Mouse (Mus musculus) thymus, postnatal 4 days (tissue): ENCODE measurements at regions not wholly inside any gene's neighbourhood (a gene's known extent, or its start where the extent isn't known, plus 50 kb on each side); places are given as distances from the start of the nearest gene placed in this dataset.
A peak's percentile ranks its signal among the peaks of the same experiment; 100 is the strongest.
"Not testable (repeated sequence)": the region's sequence is repeated elsewhere in the genome, so short reads cannot be mapped to it uniquely, and the experiment has no call there.

ENCODE experiments used
- DNase-seq: peaks from one replicate; pipeline ENCODE4 v3.0.0; 2021

DNA sequence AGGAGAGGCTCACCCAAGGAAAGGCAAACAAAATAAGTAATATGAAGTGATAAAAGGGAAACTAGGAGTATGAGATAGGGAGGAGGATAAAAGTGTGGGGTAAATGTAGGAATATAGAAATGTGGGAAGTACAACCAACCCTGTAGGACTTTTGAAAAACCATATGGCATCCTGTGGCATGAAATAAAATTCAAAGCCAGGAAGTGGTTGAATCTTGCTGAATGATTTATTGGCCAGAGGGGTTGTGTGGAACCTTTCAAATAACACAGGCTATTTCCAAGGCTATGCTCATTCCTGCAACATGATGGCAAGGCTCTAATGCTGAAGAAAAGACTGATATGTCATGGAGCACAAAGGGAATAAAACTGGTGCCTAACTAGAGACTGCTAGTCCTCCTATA lies 347.9 kb downstream of the Gm11232 start:
- DNase-seq: no peak

DNA sequence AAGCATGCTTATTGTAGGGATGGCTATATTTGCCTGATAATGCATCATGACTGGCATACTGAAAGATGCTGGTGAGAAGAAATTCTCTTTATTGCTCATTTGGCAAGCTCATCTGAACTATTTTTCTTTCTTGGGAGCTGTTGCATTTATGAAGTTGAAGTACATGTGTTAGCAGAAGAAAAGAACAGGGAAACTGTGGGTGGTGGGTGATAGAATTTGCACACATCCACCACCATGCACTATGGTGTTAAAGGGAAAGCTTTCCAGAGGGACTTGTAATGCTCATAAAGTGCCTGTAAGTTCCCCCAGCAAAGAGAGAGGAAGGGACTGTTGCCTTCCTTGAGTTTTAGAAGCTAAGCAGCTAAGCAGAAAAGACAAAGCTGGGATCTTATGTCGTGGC lies 367.3 kb downstream of the Gm11232 start:
- no peak for DNase-seq

DNA sequence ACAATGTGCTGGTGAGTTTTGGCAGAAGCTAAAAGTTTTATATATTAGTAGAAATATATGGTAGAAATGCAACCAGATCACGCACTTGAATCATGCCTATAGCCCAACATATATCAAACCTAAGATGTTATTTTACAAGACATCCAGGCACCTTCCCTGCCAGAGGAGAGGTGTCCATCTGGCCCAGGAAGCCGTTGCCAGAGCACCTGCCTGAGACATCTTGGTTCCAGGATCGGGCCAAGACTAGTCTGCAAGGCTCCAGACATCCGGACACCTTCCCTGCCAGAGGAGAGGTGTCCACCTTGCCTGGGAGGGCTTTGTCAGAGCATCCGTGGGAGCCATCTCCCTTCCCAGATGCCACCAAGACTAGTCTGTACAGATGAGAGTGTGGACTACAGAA lies 388.5 kb downstream of the Gm11232 start:
- DNase-seq: no peak

DNA sequence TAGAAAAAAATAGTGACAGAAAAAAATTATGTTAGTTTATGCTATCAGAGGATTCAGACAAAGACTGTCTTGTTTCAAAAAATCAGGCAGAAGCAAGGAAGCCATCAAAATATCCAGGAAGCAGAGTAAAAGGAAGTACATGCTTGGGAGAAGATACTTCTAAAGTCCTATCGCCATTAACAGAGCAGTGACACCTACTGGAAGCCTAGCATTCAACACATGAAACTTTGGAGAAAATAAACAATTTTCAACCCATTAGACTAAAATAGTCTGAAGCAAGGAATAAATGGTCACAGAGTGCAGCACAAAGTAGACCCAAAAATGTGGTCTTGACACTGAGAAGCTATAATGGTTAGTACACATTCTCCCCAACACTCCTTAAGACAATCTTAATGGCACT lies 394.0 kb downstream of the Gm11232 start:
- DNase-seq: no peak

DNA sequence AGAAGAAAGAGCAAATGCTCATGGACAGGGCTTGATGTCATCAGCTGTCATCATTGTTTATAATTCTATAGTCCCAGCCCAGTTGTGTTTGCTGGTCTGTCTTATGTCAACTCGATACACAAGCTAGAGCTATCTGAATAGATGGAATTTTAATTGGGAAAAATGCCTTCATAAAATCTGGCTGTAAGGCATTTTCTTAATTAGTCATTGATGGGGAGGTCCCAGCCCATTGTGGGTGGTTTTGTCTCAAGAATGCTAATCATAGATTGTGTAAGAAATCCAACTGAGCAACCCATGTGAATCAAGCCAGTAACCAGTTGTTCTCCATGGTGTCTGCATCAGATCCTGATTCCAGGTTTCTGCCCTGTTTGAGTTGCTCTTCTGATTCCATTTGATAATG lies 400.1 kb downstream of the Gm11232 start:
- no peak for DNase-seq

DNA sequence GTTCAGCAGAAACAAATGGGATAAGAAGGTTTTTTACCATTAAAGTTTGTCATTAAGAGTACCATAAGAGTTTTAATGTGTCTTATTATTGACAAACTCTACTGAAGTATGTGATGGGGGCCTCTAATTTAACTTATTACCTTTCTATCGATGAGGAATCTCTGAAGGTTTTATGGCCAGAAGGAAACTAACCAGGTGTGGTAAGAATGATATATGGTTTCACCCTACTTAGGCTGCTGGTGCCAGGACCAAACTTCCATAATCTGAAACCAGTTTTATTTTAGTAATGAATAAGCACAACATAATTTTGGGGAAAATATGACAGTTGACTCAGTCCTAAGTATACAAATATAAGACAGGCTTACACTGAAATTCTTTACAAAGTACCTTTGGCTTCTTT lies 401.1 kb downstream of the Gm11232 start:
- DNase-seq: no peak

DNA sequence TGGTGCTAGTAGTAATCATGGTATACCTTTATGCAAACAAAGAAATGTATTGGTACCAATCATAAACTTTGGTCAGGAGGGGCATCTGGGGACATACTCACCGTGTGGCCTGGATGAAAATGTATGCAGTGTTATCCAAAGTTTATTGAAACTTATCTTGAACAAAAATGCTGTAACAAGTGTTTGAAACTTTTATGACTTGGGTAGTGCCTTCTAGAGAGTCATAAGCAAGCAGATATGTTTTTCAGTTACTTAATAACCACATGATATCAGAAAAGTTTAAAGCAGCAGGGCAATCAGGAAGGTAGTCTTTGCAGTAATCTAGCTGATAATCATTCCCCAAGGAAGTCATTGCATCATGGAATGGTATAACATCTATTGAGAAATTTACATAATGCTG lies 401.5 kb downstream of the Gm11232 start:
- DNase-seq: no peak

DNA sequence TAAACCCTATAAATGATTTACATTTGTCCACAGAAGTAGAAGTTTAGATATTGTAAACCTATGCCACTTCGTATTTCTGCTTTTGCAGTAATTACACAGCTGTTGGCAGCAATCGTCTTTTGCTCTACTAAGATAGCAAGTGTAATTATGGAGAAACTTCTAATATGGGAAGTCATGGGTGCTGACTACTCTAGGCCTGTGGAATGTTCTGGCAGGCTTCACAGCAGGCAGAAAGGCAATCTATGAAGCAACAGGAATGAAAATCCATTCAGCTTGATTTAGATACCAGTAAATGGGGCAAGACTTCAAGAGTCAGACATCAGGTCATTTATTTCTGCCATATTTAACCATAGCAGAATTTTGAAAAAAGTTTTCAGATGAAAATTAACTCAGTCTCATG lies 405.9 kb downstream of the Gm11232 start:
- DNase-seq: no peak

DNA sequence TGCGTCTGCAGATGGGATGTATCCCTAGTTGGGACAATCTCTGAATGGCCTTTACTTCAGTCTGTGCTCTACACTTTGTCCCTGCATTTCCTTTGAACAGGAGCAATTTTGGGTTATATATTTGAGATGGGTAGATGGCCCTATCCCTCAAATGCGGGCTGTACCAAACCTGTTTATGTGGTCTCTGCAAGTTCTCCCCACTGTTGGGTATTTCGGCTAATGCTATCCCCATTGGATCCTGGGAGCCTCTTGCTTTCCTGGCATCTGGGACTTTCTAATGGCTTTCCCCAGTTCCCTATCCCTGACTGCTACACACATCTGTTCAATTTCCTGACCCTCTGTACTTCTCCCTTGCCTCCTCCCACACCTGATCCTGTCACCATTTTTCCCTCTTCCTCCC lies 414.7 kb downstream of the Gm11232 start:
- no peak for DNase-seq

DNA sequence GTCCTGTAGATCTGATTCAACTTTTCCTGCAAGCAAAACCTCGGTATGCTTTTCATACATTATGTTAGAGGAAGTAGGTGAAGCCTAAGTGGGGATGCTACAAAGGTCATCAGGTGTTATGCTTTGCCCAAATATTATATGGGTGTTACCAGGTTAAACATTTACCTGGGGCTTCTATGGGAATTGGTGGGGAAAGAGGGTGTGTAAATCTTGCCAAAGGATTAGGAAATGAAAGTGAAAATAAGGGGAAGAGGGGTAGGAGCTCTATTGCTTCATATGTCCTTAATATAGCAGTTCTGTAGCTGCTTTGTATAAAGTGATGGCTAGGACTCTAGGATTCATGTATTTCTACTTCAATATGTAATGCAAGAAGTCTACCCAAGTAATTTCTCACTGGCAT lies 419.2 kb downstream of the Gm11232 start:
- DNase-seq: no peak

DNA sequence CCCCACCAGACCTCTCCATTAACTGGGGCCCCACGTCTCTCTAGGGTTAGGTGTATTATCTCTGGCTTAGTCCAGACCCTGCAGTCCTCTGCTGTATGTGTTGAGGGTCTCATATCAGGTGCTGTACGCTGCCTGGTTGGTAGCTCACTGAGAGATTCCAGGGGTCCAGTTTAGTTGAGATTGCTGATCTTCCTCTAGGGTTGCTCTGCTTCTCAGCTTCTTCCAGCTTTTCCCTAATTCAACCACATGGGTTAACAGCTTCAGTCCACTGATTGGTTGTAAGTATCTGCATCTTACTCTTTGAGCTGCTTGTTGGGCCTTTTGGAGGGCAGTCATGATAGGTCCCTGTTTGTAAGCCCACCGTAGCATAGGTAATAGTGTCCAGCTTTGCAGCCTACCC lies 425.1 kb downstream of the Gm11232 start:
- DNase-seq: no peak

DNA sequence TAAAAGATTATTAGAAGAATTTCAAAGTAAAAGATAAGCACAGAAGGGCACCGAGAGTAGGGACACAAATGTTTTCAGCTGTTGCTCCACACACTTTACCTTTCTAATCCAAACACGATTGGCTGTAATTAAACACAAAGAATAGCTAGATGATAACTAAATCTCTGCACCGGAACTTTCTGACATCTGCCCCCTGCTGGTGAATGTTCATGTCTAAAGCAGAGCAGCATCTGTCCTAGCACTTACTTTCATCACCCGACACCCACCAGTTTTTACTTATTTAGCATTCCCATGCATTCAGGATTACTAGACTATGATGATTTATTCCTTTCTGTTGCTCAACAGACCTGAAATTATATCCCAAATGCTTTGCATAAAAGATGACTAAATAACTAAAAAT lies 425.7 kb downstream of the Gm11232 start:
- peak; percentile 27 for DNase-seq

DNA sequence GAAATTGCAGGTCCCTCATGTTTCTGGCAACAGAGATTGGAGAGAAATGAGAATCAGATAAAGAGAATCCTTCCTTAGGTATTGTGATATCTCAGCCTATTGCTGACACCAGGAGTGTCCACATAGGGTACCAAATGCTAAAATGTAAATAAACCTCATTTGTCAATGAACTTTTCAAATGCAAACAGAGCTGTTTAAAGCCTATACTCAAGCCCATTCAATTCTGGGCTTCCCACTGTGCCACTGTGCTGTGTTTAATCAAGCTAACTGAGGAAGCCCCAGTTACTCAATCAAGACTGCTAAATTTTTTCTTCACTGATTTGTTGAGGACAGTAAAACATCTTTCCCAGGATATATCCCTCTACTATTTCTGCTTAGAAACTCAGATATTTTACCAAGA lies 441.2 kb downstream of the Gm11232 start:
- no peak for DNase-seq

DNA sequence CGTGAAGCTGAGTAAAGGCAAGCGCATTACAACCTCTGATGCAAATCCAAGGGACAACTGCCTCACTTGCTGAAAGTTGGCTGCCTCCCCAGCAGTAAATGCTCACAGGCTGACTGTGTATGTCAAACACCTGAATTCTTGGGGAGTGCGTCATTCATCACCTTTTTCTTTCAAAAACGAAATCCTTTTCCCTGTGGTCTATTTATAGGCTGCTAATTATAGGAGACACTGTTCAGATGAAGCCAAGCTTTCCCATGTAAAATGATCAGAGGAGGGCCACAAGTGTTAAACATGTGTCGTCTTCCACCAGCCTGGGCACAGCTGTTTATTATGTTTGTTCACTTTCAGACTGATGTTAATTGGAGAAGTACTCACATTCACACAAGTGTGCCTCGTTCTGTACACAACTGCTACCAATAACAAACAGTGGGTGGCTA lies 450.6 kb downstream of the Gm11232 start:
- no peak for DNase-seq

DNA sequence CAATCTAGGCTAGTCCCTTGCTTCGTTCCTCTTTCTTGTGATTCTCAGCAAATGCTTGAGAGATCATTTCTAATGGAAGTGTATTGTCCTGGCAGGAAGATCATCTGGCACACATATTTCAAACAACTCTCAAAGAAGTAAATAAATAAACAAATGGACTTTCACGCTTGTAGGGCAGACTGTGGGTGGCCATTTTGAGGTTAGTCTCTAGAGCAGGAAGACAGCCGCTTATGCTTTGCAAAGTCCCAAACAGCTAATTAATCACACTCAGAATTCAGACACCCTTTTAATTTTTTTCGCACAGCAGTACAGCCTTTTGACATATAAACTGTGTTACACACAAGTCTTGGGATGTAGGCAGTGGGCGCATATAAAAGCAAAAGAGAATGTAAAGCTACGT lies 451.1 kb downstream of the Gm11232 start:
- no peak for DNase-seq

DNA sequence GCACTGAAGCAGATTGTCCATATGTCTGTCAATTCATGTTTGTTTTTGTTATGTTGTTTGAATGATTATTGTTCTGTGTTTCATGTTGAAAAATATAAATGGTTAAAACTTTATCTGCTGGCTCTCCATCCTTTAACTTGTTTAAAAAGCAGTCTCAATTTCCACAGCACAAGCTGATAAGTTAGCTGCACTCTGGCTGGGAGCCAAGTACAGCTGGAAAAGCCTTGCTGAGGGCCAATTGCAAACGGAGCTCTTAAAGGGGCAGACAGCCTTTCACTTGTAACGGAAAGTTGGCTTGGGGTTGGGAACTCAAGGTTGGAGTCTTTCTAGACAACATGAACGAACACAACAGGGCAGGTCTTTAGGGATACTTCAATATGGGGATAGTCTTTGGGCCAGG lies 462.0 kb downstream of the Gm11232 start:
- DNase-seq: not testable (repeated sequence)

DNA sequence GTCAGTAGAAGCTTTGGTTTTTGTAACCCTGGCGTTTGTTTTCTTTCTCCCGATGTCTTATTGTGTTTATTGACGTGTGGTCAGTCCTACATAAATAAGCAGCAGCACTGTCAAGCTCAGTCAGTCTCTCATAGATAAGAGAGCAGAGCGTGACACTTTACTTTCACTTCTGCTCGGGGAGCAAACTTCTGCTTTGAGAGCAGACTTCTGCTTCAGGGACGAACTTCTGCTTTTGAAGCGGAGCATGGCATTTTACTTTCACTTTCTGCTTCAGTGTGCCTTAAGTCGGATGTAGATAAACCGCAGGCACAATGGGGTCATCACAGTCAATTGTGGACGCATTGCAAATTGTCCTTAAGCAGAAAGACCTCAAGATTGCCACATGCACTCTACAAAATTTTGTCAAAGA lies 466.0 kb downstream of the Gm11232 start:
- DNase-seq: peak; percentile 28

DNA sequence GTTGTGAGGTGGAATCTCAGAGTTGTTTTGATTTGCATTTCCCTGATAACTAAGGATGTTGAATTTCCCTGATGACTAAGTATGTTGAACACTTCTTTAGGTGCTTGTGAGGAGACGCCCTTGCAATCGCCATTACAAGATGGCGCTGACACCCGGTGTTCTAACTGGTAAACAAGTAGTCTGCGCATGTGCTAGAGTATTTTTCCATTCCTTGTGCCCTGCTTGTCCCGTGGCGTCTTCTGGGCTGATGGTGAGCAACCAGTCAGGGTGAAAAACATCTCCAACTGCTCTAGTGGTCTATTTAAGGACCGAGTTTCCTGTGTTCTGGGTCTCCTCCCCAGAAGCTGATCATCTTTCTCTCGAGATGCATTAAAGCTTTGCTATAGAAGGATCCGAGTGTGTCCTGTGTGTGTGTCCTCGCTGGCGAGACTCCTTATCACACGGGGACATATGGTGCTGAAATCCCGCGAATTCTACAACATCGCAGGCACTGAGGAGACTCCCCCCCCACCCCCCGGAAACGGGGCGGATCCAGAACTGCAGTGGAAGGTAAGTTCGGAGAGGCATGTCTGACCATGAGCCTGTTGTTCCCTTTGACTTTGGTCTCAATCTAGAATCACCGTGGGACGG lies 466.5 kb downstream of the Gm11232 start:
- peak; percentile 57 for DNase-seq

DNA sequence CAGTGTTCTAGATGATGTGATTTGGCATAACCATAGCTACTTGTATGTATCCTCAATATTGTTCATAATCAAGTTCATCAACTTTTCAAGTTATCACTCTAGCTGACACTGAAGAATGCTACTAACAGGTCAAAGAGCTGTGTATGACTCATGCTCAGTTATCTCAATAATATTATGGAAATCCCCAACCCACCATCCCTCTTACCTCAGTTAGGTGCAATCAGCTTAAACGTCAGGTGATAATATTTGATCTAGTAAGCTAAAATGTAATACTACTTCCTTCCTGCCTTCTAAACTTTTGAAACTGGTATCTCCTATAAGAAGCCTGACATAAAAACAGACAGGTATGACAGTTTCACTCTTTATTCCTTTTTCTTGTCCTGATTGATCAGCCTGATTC lies 474.6 kb downstream of the Gm11232 start:
- DNase-seq: no peak

DNA sequence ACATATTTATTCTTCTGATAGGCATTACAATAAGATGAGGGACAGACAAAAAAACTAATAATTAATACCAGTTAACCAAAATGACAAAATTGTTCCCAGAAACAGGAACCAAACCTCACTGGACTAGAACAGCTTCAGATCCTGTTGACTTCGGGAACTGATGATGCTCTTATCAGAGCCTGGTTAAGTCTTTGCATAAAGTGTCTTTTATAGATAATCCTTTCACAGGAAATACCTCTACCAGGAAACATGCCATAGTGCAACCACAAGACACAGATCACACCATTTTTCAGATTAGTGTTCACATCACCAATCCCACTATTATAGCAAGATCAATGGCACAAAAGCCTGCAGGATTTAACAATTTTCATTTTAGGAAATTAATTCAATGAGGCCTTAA lies 478.1 kb downstream of the Gm11232 start:
- DNase-seq: no peak

DNA sequence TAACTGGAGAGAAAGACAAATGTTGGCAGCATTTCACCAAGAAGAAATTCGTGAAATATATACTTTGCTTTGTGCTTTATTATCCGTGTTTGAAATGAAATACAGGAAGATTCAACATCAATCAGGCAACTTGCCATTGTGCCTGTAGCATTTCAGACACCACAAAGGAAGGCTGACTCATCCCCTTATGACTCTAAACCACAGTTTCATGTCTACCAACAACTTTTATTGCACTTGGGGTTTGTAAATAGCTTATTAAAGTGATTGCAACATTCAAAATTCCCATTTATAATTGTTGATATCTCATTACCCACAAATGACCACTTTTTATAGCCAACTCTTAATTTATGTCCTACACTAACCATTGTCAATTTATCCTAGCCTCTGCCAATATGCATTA lies 497.9 kb downstream of the Gm11232 start:
- DNase-seq: no peak

DNA sequence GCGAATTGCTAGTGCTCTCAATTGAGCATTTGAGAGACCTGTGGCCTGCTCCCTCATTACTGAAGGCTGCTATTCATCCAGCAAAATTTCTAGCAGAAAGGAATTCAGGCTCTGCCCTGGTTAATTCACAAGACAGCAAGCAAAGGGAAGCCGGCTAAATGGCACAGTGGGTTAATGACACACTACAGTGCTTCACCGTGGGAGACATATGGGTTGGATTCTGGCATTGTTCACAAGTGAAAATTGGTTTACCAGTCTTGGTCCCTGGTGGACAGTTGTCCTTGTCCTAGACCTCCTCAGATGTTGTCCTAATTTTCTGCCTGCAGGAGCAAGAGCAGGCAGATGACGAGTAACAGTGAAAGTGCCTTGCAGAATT lies 527.3 kb downstream of the Gm11232 start:
- no peak for DNase-seq

DNA sequence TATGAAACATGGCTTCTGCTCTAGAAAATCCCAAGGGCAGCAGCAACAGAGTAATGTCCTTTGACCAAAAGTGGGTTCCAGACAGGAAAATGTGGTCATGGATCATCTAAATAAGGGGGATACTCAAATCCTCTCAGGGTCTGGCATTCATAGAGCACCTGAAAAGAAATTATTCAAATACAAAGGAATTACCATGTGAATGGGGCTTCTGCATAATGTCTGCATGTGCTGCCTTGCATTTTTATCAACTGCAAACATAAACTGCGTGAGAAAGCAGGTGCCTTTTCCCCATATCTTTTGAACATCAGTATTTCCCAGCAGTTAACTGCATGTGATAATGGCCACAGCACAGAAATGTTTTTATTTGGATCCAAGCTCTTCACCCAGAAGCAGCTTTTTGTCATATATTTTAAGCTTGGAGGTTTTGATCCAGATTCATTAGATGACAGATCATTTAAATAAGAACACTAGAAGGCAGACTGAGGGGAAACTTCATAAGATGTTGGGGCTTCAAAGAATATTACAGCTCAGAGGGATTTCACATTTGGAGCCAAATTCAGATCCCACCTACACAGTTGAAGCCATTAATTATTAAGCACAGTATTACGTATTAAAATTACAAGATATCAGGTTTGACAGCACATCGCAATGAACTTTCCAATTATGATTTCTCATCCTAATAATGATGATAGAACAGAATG lies 527.8 kb downstream of the Gm11232 start:
- no peak for DNase-seq

DNA sequence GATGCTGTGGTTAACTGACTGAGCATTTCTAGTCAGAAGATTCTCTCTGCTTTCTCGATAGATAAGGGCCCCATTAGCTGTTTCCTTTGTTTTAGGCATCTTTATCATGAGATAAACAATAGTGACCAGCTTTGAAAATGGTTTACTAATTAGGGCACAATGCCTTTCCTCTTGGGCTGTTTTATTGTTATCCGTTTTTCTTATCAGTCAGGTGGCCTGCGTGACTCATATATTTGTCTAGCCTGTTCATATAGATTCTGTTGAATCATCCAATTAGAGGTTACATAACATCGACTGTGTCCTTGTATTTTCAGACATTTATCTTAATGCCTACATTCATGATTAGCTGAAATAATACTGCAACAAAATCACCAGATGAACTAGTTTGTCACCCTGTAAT lies 531.1 kb downstream of the Gm11232 start:
- no peak for DNase-seq

DNA sequence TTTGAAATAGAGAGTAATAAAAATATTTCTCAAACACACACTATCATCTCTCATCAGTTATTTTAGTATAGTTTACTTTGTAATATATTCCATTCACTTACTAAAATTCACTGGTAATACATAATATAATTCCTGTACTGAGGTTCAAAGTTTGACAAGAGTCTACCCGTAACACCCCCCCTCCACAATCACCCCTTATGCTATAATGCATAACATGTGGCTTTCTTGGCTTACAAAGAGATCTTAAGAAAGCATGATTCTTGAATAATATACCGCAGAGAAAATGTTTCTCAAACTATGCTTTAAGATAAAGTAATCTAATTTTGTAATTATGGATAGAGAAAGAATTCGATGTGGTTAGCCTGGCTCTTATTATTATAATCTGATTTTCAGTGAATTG lies 539.7 kb downstream of the Gm11232 start:
- no peak for DNase-seq
